Mouse (Mus musculus) myocyte (in vitro differentiated cells): ENCODE data around the gene Nol3. TPM values are rescaled to one million over a fixed set of nuclear protein-coding genes. Genes with fewer than 3 reads are reported as not detected.
A peak's percentile ranks its signal among the peaks of the same experiment; 100 is the strongest.

Source experiments
- H3K27me3 ChIP-seq: one replicate; pipeline ENCODE4 v1.6.1; 2011; ENCODE audit not compliant: control insufficient read depth, insufficient read depth, insufficient read length
- H3K36me3 ChIP-seq: one replicate; pipeline ENCODE4 v1.6.1; 2011; ENCODE audit not compliant: control insufficient read depth, insufficient read depth
- H3K4me2 ChIP-seq: one replicate; pipeline ENCODE4 v1.6.1; 2011; ENCODE audit warnings: low read depth, control low read depth
- H3K4me3 ChIP-seq: one replicate; pipeline ENCODE4 v1.5.1; 2011; ENCODE audit warnings: mild to moderate bottlenecking, control low read depth, moderate library complexity
- H3K79me2 ChIP-seq: one replicate; pipeline ENCODE4 v1.6.1; 2011; ENCODE audit not compliant: control insufficient read depth, insufficient read depth
- H3ac ChIP-seq: one replicate; pipeline ENCODE4 v1.6.1; 2011; ENCODE audit not compliant: control insufficient read depth, insufficient read length
- CEBPB ChIP-seq: IDR thresholded peaks from 2 replicates; pipeline ENCODE4 v1.6.1; 2011; ENCODE audit warnings: mild to moderate bottlenecking, moderate library complexity; ENCODE audit not compliant: poor library complexity, insufficient read depth, severe bottlenecking
- E2F4 ChIP-seq: IDR thresholded peaks from one replicate; pipeline ENCODE4 v1.6.1; 2011; ENCODE audit warnings: mild to moderate bottlenecking, control low read depth, moderate library complexity; ENCODE audit not compliant: insufficient read depth
- MAX ChIP-seq: IDR thresholded peaks from one replicate; pipeline ENCODE4 v1.6.1; 2011; ENCODE audit warnings: low read depth, mild to moderate bottlenecking, control low read depth
- MYOD1 ChIP-seq, 3 experiments: IDR thresholded peaks; one replicate each; pipeline ENCODE4 v1.6.1; 2011; ENCODE audit warnings: control low read depth in 2 of 3, low read depth in 2 of 3, mild to moderate bottlenecking in 2 of 3, moderate library complexity in 1 of 3; ENCODE audit not compliant: insufficient read length in 2 of 3, control insufficient read depth in 1 of 3
- MYOG ChIP-seq, 3 experiments: IDR thresholded peaks; one replicate each; pipeline ENCODE4 v1.6.1; 2011; ENCODE audit warnings: control low read depth in 2 of 3, low read depth in 2 of 3, mild to moderate bottlenecking in 2 of 3; ENCODE audit not compliant: insufficient read length in 2 of 3, control insufficient read depth in 1 of 3, insufficient read depth in 1 of 3
- POLR2A ChIP-seq: IDR thresholded peaks from one replicate; pipeline ENCODE4 v1.6.1; 2011; ENCODE audit warnings: low read depth, mild to moderate bottlenecking, control low read depth, moderate library complexity; ENCODE audit not compliant: insufficient read length
- POLR2AphosphoS2 ChIP-seq: IDR thresholded peaks from one replicate; pipeline ENCODE4 v1.6.1; 2011; ENCODE audit warnings: low read depth, control low read depth; ENCODE audit not compliant: insufficient read length
- REST ChIP-seq: IDR thresholded peaks from one replicate; pipeline ENCODE4 v1.6.1; 2011; ENCODE audit warnings: mild to moderate bottlenecking, control low read depth, moderate library complexity; ENCODE audit not compliant: insufficient read depth, insufficient read length
- SRF ChIP-seq: IDR thresholded peaks from one replicate; pipeline ENCODE4 v1.6.1; 2011; ENCODE audit warnings: low read depth; ENCODE audit not compliant: control insufficient read depth, insufficient read length
- TCF12 ChIP-seq: IDR thresholded peaks from one replicate; pipeline ENCODE4 v1.6.1; 2011; ENCODE audit warnings: mild to moderate bottlenecking, control low read depth; ENCODE audit not compliant: poor library complexity, insufficient read depth, severe bottlenecking
- TCF3 ChIP-seq: IDR thresholded peaks from one replicate; pipeline ENCODE4 v1.6.1; 2011; ENCODE audit warnings: low read depth, control low read depth; ENCODE audit not compliant: insufficient read length
- USF1 ChIP-seq: IDR thresholded peaks from one replicate; pipeline ENCODE4 v1.6.1; 2011; ENCODE audit warnings: low read depth, mild to moderate bottlenecking, control low read depth, moderate library complexity
- polyA plus RNA-seq: library from polyadenylated mRNA; unstranded; fragments of >200 nt; fragmentation: generic; extraction: Trizol; gene quantifications from one replicate; pipeline ENCODE4 v1.2.1, GENCODE M21; 2012; ENCODE audit warnings: missing spikeins

Nol3 gene
- polyA plus RNA-seq, 1 experiment = 23.2 TPM

GRCm38 (mm10) chr8:105303874-105304273 is 27.9 kb downstream of the Nol3 start:
- H3K27me3 ChIP-seq = no peaks in the 10 kb centered on the region
- peaks cover 16% of the 10 kb centered on the region for H3K79me2 ChIP-seq
- TF ChIP-seq TCF12 (no peak), POLR2AphosphoS2 (no peak), USF1 (no peak), TCF3 (no peak), MYOD1 (IDR thresholded peaks at IDR 0.05; ENCODE audit: control insufficient read depth in 1 of 3, insufficient read length in 2 of 3, low read depth in 2 of 3) (no peak), MYOG (IDR thresholded peaks at IDR 0.05; ENCODE audit: control insufficient read depth in 1 of 3, insufficient read depth in 1 of 3, insufficient read length in 2 of 3, low read depth in 2 of 3) (no peak), REST (no peak), POLR2A (no peak), CEBPB (no peak), E2F4 (no peak), MAX (no peak), SRF (no peak)
- H3ac ChIP-seq = no peak overlapping the region
- no peak overlapping the region for H3K4me2 ChIP-seq
- peaks cover 52% of the 10 kb centered on the region for H3K36me3 ChIP-seq
- H3K4me3 ChIP-seq = no peak overlapping the region

- peaks cover 11% of the 10 kb centered on the region for H3K79me2 ChIP-seq
- H3K27me3 ChIP-seq = no peaks in the 10 kb centered on the region
- no peak overlapping the region for H3ac ChIP-seq
- H3K4me2 ChIP-seq = peak overlapping the region; percentile 24
- peaks cover 49% of the 10 kb centered on the region for H3K36me3 ChIP-seq
- H3K4me3 ChIP-seq = no peak overlapping the region
- TF ChIP-seq MYOD1 (IDR thresholded peaks at IDR 0.05; ENCODE audit: control insufficient read depth in 1 of 3, insufficient read length in 2 of 3, low read depth in 2 of 3) (peak; percentile 75 to 92 (median 88)), REST (no peak), POLR2AphosphoS2 (peak; percentile 98), MYOG (IDR thresholded peaks at IDR 0.05; ENCODE audit: control insufficient read depth in 1 of 3, insufficient read depth in 1 of 3, insufficient read length in 2 of 3, low read depth in 2 of 3) (peak in 1 of 3 experiments; percentile 22), TCF3 (peak; percentile 4), SRF (no peak), E2F4 (no peak), TCF12 (peak; percentile 37), CEBPB (no peak), USF1 (no peak), POLR2A (peak; percentile 55), MAX (no peak)
Measured at GRCm38 (mm10) chr8:105304325-105305210, 28.6 kb downstream of the Nol3 start.

GRCm38 (mm10) chr8:105305211-105306145 is 29.5 kb downstream of the Nol3 start, which contains the start of gene Elmo3:
TSS of gene Elmo3 (plus strand) at chr8:105305601.
- H3K79me2 ChIP-seq = peaks cover 5% of the 10 kb centered on the region
- peak within 1 kb of the TSS; percentile 24 for H3K4me2 ChIP-seq
- no peak for TF ChIP-seq MYOD1 (IDR thresholded peaks at IDR 0.05; ENCODE audit: control insufficient read depth in 1 of 3, insufficient read length in 2 of 3, low read depth in 2 of 3)
- TF ChIP-seq REST = no peak
- TF ChIP-seq POLR2AphosphoS2 = peak; percentile 91
- no peak for TF ChIP-seq MYOG (IDR thresholded peaks at IDR 0.05; ENCODE audit: control insufficient read depth in 1 of 3, insufficient read depth in 1 of 3, insufficient read length in 2 of 3, low read depth in 2 of 3)
- no peak for TF ChIP-seq MAX
- TF ChIP-seq POLR2A = peak; percentile 60
- no peak within 1 kb of the TSS for H3ac ChIP-seq
- H3K27me3 ChIP-seq = no peaks in the 10 kb centered on the region
- H3K4me3 ChIP-seq = no peak within 1 kb of the TSS
- H3K36me3 ChIP-seq = peaks cover 45% of the 10 kb centered on the region

- no peaks in the 10 kb centered on the region for H3K27me3 ChIP-seq
- no peak overlapping the region for H3K4me2 ChIP-seq
- no peak overlapping the region for H3ac ChIP-seq
- peak; percentile 20 for TF ChIP-seq POLR2AphosphoS2
- TF ChIP-seq TCF3 = no peak
- no peak overlapping the region for H3K4me3 ChIP-seq
- no peaks in the 10 kb centered on the region for H3K79me2 ChIP-seq
- H3K36me3 ChIP-seq = peaks cover 41% of the 10 kb centered on the region
Measured at GRCm38 (mm10) chr8:105306146-105306691, 30.3 kb downstream of the Nol3 start.
